Mouse (Mus musculus): ENCODE results near the gene Zdhhc15. TPM values are rescaled to one million over a fixed set of nuclear protein-coding genes. Genes with fewer than 3 reads are reported as not detected.
"Not testable (repeated sequence)": the region's sequence is repeated elsewhere in the genome, so short reads cannot be mapped to it uniquely, and the experiment has no call there.

Gene Zdhhc15
- polyA plus RNA-seq (2015; fragmentation: Nextera tagmentation; extraction: Ambion mirVana) = 4.4 and 4.5 TPM in 2 replicates

GRCm38 (mm10) chrX:104670757-104671549, at the start of gene Zdhhc15:
Zdhhc15 (minus strand) TSS chrX:104671064.
- DNase-seq (ENCODE audit: low spot score) = peak; percentile 54

GRCm38 (mm10) chrX:104707935-104708334, 37.1 kb upstream of the Zdhhc15 start:
- DNase-seq (ENCODE audit: low spot score) = no peak

DNA sequence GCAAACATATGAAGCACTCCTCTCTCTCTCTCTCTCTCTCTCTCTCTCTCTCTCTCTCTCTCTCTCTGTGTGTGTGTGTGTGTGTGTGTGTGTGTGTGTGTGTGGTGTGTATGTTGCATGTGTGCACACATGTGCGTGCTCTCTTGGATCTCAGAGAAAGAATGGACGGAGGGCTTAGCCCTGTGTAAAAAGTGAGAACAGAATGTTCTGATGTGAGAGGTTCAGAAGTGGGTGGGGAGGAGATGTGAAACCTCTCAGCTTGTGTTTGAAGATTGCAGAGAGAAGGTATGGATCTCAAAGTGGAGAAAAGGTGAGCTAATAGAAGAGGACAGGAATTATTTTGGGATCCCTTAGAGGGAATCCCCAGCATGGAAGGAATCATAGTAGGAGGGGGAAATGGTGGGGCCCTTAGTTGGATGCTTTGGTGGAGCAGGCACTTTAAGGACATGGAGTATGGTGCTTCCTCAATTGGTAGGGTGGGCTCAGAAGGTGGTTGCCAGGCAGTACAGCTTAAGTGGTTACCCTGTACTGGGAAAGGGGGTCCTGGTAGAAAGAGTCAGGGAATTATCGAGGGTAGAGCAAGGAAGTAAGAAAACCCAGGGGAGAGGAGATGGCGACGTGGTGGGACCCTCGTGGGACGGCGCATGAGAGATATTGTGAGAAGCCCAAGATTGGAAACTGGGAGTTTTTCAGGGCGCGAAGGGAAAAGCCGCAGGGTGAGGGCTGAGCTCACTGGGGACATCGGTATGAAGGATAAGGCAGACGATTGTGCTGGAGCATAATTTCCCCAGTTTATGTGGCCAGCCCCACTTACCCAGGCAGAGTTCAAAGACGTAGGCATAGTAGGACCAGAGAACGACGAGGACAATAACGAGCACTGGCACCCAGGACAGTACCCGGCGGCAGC, 761 bp downstream of the Zdhhc15 start:
- DNase-seq (ENCODE audit: low spot score) = no peak

DNA sequence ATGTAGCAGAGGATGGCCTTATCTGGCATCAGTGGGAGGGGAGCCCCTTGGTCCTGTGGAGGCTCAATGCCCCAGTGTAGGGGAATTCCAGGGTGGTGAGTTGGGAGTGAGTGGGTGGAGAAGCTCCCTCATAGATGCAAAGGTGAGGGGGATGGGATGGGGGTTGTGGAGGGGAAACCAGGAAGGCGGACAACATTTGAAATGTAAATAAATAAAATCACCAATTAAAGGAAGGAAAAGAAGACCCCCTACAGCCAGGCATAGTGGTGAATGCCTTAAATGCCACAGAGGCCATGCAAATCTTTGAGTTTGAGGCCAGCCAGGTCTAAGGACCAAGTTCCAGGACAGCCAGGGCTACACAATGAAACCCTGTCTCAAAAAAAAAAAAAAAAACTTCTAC, 13.9 kb downstream of the Zdhhc15 start:
- DNase-seq (ENCODE audit: low spot score) = no peak

DNA sequence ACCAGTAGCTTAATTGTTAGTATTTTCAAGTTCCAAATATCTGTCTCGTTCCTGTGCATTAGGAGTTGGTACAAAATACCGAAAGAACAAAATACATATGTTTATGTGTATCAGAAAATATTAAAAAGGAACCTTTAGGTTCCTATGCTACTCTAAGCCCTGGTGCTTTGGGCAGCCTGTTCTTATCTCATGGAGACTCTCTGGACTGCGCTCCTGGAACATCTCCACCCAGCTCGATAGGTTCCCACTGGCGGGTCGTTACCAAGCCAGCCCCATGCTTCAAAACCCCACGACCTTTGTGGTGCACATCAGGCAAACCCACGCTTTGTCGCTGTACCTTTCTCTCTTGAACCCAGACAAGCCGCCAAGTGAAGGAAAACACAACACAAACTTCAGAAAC, 58.3 kb downstream of the Zdhhc15 start:
- DNase-seq (ENCODE audit: low spot score) = no peak

DNA sequence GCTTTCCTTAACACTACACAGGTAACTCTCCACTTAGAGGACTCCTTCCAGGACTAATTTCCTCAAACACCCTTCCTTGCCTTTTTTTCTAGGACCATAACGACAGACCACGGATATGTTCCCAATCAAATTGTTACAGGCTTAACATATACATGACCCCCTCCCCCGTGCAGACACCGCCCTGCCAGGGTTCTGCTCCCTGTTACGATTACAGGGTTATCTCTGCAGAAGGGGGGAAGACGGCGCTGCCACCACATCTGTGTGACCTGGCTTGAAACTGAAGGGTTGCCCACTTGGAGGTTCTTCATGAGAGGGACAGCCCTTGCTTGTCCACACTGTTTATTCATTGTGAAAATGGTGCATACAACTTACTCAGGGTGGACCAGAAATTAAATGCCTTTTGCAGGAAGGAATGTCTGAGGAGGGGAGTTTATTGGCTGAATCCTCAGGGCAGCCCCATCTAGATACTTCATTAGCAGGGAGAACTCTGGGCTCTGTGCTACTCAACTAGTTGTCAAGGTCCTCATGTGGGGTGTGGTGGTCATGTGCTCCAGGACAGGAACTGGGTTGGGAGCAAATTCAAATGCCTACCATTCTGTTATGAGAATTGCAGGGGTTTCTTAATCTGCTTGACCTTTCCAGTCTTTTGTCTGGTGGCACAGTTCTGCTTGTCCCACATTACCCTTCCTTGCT, 67.0 kb downstream of the Zdhhc15 start:
- DNase-seq (ENCODE audit: low spot score) = not testable (repeated sequence)

- not testable (repeated sequence) for DNase-seq (ENCODE audit: low spot score)
These were observed 68.5 kb downstream of the Zdhhc15 start for GRCm38 (mm10) chrX:104602168-104602859.

DNA sequence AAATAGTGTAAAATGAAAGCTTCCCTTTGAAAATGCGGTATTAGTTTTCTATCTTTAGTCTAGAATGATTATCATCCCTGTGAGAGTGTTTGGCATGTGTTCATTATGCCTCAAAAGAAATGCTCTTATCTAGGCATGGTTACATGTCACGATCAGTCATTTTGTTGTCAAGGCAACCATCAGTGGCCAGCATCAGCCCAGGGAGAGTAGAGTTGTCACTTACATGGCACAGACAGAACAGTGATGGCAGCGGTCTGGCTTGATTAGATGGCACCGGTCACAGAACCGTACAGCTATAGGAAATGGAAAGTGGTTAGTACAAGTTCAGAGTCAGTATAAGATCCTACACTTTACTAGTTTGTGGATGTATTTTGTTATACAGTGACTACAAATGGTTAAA, 96.9 kb downstream of the Zdhhc15 start:
- no peak for DNase-seq (ENCODE audit: low spot score)

GRCm38 (mm10) chrX:104567497-104567896, 103.4 kb downstream of the Zdhhc15 start:
- no peak for DNase-seq (ENCODE audit: low spot score)

GRCm38 (mm10) chrX:104545283-104545682, 125.6 kb downstream of the Zdhhc15 start:
- no peak for DNase-seq (ENCODE audit: low spot score)

DNA sequence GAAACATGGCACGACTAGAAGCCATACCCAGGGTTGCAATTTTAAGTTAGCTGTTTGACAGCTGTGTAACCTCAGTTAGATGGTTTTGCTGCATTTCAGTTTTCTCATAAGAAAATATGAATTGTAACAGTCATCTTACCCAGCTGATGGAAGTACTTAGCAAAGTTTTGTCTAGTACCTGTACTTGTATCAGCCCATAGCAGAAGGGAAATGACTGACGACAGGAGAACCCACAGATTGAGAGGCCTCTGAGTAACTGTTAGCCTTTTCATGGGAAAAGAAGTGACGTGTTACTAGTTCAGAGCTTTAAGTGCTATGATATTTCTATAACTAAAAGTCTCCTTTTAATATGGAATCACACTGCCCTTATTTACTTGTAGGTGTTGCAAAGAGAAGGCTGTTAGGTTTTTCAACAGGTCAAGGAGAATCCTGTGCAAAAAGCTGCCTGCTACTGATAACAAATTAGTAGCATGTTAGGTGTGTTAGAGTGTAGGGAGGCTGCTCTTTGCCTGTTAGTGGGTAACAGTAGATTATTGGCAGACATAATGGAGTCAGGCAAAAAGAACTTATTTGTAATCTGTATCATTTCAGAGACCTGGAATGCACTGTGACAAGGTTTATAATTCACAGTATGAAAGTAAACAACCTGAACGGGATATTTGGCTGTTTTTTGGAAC, 126.8 kb downstream of the Zdhhc15 start:
- no peak for DNase-seq (ENCODE audit: low spot score)

- no peak for DNase-seq (ENCODE audit: low spot score)
These were observed 128.2 kb downstream of the Zdhhc15 start for GRCm38 (mm10) chrX:104542635-104543034.

GRCm38 (mm10) chrX:104501765-104502164, 169.1 kb downstream of the Zdhhc15 start:
- DNase-seq (ENCODE audit: low spot score) = no peak

GRCm38 (mm10) chrX:104489626-104490355, 181.1 kb downstream of the Zdhhc15 start:
- DNase-seq (ENCODE audit: low spot score) = no peak

DNA sequence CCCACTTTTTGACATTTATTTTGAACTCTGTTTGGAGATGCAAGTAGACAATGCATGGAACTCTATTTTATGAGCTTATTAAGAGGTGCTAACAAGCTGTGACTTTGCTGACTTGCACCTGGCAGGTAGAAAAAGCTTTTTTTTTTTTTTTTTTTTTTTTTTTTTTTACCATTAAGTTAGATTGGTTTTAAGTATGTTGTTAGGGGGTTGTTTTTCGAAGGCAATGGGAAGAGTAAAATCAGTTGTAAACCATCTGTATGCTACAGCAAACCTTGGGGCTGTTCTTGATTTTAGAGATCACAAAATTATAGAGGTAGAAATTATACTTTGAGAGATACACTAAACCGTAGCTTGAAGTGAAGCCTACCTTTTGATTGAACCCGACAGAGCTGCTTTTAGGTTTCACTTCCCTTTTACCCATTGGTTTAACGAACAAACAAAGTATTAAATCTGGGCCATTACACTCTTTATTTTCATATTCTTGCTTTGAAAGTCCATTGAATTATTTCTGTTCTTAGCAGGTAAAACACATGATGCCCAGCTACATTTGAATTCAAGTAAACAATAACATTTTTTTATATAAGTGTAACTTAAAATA, 181.9 kb downstream of the Zdhhc15 start:
- no peak for DNase-seq (ENCODE audit: low spot score)

DNA sequence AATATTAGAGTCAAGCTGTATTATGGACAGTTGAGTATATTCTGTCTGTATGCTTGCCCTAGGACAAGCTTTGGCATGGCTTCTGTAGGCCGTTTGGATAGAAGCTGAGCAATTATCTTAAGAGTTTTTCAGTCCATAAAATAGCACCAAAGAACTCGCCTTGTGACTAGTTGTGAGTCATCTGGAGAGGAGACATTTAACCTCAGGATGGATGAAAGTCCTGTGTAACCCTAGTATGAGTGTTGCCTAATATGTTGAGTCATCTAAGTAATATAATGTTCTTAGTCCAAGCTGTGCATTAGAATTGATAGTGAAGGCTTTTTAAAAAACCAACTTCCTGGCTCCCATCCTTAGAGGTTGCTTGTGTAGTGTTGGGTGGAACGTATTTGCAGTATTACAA, 182.8 kb downstream of the Zdhhc15 start:
- no peak for DNase-seq (ENCODE audit: low spot score)

All from thymus, postnatal 0 days (tissue).